Mouse (Mus musculus): Measurements from ENCODE around the gene Aipl1.

Gene Aipl1

DNA sequence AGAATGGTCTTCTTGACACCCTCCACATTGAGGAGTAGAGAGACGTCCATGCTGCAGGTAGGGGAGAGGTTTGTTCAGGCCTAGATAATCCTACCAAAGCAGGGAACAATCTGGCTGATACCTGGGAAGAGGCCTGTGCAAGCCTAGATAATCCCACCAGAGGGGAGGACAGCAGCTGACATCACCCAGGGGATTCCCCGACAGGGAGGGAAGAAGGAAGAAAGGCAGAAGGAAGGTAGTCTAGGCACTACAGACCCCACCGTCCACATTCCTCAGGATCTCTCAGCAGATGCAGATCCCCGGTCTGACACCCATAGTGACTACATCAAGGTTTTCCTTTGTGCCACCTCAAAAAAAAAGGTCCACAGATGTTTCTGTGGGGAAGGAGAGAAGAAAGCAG is at the start of gene Aipl1:
Gene Aipl1 (minus strand): TSS at position 101 of the 400 bp plus-strand sequence.
- no peak for DNase-seq

DNA sequence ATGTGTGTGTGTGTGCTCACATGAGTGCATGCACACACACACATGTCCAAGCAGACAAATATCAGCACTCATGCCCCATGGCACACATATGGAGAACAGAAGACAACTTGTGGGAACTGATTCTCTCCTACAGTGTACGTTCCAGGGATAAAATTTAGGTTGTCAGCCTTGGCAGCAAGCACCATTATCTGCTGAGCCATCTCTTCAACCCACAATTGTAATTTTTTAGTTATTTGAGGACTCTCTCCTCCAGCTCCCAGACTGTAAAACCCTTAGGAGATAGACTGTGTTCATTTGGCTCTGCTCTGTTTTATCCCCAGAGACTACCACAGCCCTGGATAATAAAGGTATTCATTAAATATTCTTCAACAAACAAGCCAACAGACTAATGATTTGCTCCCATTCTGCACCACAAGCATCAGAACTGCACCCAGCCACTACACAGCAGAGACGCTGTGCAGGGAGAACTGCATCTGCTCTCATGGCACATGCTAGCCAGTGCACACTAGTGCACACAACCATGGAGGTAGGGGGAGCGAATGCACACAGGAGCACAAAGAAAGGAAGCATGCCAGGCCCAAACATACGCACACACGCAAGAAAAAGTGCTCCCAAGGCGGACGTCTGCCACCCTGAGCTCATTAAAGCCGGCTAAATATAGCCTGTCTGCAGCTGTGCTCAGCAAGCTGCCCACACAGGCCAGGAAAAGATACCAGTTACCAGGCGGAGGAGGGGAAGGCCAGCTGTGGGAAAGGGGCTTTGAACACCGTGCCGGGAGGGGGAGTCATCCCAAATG is 49.1 kb upstream of the Aipl1 start:
- peak; percentile 83 for DNase-seq

DNA sequence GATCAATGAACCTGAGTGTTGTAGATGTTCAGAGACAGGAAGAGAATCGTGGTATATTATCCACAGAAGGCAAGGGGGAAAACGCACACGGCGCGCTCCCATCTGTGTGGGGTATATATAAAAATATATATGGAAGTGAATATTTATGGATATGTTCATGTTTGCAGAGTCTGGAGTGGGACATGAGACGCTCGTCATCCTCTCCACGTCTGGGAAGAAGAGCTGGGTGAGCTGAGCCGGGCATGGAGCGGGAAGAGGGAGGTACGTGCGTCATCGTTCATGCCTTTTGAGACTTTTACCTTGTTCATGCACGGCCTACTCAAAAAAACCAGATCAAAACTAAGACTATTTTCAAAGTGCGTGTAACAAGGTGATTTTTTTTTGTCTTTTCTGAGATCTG is 47.0 kb upstream of the Aipl1 start:
- DNase-seq: peak; percentile 71

DNA sequence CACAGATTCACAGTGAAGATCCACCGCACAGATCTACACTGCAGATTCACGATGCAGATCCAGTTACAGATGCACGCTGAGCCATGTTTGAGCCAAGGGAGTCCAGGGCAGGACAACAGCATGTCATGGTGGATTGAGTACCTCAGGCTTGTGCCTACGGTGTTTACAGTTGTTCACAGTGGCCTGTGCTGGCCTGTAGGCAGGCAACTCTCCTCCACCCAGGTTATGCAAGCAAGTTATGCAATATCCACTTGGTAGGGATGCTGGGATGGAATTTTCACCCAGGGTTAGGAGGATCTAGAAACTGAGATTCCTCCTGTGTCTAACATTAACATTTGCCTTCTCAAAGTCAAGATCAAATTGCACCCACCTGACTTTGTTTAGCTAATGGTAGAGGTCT is 45.3 kb upstream of the Aipl1 start:
- DNase-seq: no peak

DNA sequence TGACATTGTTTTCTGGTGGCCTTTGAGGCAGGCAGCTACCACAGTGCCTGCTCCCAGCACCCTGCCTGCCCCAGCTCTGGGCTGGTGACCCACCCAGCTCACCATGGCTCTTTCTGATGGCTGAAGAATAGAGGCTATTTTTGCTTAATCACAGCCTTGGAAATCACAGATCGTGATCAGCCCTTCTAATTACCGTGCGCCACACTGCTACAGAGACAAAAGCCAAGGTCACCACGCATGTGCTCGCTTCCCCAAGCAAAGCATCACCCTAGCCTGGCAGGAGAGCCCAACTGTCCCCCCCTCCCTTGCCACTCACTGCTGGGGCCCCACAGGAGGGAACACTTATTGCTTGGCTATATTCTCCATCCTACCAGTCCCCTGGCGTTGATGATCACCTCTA is 43.2 kb upstream of the Aipl1 start:
- DNase-seq: no peak

DNA sequence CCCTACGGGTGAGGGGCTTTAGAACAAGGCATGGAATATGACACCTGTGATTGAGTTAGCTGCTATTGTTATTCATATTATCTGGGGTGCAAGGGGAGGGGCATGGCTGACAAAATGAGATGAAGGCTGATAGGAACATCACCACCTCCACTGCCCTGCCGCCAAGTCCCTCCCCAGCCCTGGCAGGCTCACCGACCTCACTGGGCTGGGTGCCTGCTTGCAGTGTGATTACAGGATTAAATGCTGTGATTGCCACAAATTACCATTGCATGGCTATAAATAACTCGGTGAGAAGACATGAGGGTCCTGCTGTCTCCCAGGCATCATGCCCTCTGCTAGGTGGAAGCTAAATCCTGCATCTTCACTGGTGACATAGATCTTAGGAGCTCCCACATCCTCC is 41.3 kb upstream of the Aipl1 start:
- DNase-seq: no peak

DNA sequence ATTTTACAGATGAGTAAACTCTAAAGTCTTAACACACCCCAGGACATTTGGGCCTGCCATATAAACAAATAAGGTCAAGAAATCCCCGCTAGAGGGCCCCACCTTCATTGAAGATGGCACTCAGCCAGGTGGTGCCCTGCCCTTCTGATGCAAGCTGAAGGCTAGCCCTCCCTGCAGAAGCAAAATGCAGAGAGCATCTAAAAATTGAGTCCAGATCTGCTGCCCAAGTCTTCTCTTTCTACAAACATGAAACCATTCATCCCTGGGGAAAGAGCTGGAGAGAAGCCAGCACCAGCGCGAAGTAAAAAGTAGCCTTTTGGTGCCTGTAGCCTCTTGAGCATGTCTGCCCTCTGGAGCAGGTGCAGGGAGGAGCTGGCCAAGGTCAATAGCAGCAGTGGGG is 40.7 kb upstream of the Aipl1 start:
- no peak for DNase-seq

DNA sequence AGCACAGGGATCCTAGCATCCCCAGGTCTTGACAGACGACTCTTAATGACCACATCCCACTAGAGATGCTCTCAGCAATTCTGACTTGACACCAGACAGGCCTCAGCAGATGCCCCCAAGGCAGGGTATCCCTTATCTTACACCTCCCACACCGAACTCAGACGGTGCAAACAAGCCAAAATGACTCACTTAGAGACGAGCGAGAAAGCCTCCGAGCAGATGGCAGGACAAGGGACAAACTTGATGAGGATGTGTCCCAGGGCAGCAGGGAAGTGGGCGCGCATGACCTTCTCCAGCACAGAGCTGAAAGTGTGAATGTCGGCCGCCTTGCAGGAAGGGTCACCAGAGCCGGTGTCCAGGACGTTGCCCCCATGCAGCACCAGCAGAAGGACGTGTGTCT is 36.9 kb upstream of the Aipl1 start:
- peak; percentile 53 for DNase-seq

DNA sequence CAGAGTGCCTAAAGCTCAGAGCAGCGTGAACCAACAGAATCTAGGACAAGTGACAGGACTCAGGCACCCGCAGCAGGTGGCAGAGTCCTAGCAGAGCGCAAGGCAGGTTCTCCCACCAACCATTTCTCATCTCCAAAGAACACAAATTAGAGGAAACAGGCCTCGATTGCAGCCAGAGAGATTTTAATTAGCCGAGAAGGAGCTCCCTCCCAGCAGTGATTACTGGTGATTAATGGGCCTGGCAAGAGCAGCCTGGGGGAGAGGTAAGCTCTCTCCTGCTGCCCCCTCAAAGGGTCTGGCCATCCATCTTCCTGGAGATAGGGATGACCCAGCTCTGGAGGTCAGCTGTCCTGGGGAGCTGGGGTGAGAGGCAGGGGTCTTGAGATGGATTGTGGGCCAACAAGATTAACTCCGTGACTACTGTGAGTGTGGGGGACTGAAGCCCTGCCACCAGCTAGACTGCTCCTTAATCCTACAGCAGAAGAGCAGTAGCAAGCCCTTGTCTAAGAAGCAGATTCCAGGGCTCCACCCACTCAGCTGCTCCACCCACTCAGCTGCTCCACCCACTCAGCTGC is 35.1 kb upstream of the Aipl1 start:
- no peak for DNase-seq

DNA sequence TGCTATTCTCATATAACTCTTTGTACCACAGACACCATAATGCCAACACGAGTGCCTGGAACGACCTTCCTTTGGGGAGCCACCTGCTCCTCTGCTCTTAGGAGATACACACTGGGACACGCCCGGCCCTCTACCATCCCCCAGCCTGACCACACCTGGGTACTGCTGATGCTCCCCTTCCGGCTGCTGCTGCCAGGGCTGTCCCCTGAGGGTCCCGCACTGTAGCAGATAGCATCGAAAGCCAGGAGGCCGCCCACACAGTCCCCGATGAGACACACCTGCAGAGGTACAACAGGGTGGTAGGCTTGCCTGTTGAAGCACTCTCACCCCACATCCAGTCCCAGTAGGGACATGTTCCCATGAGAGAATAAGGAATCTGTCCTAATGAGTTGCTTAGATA is 33.4 kb upstream of the Aipl1 start:
- DNase-seq: no peak

DNA sequence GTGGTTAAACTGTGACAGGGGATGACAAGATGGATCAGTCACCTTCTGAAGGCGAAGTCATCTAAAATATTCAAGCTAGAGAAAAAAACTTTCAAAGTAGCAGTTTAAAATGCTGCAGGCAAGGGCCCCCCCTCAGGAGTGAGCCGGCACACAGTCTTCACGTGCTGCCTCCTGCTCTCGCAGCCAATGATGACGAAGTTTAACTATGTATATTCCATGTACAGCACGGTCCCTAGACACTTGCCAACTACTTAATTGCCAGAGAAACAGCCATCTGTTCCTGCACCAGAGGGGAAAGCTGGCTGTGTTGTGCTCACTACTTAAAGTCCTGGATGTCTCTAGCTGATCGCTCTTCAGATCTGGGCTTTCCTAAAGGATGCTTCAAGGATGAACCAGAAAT is 30.7 kb upstream of the Aipl1 start:
- no peak for DNase-seq

DNA sequence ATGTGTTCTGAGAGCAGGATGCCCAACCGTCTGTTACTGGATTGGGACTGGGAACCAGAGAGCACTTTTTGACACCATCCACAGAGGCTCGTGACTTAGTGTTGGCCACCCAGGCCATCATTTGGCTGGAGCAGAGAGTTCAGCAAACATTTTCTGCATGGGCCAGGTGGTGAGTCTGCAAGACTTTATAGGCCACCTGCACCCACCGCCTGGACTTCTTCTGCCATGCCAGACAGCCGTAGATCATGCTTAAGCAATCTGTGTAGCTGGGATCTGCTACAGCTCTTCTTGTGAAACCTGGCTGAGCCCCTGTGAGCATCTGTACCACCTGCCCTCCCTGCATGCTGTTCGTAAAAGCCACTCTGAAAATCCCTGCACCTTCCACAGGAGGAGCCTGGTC is 30.0 kb upstream of the Aipl1 start:
- no peak for DNase-seq

DNA sequence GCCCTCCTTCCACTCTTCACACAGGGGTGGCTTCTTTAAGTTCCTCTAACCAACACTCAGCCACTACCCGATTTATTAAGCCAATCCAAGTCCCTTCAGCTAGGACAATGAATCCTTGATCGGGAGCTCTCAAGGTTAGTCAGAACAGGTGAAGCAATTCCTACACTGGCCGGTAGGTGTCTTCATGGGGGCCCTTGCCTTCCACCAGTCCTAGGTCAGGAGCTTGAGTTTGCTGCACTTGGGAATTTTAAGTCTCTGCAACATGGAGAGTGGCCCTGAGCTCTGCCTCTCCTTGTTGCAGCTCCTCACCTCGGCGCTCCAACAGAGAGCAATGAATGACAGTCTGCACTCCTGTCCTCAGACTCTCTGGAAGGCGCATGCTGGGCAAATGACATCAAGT is 29.0 kb upstream of the Aipl1 start:
- no peak for DNase-seq

DNA sequence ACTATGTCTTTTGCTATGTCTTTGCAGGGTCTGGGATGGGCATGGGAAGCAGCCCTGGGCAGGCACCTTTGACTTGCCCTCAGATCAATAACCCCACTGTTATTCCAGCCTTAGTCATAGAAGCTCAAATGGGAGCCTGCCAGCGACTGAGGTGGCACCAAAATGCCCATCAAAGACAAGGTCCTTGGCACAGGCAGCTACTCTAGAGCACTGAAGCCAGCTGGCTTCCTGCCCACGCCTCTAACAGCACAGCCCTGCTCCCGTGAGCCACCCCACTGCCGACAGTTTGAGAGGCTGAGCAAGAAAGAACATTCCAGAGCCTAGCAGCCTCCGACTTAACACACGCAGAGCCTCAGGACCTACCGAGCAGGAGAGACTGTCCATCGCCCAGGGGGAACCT is 27.8 kb upstream of the Aipl1 start:
- DNase-seq: no peak

DNA sequence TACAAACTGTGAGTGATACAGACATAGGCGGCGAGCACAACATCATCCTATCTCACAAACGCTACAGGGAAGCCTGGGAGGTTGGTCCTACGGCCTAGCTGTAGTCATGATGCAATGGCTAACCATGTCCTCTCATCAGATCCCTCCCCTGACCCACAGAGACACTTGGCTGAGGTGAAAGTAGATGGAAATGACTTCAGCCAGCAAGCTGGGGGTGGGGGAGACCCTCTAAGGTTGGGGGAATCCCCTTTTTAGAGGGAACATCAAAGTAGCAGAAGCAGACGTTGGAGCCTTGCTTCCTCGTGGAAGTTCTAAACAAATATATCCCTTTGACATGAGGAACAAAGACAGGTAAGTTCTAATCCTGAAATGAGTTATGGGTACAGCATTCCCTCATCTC is 27.1 kb upstream of the Aipl1 start:
- DNase-seq: no peak

DNA sequence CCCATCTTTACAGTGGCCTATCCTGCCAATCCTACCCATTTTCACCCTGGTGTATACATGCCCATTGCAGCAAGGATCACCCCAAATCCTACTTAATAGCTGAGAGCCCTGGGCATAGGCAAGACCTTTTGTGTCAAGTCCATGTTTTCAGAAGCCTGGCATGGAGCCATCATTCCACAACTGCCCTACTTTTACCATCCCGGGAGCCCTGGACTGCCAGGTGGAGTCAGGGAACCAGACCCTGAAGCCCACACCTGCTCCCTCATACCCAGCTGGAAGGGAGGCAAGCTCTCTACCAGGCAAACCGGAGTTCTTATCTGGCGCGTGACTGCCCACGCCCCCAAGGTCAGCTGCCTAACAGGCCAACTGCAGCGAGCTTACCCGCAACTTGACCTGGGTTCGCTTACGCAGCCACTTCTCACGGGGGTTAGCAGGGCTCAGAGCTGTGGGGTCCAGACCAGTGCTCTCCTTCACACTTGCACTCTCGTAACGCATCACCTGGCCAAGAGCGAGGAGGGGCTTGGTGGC is 23.8 kb upstream of the Aipl1 start:
- DNase-seq: no peak

DNA sequence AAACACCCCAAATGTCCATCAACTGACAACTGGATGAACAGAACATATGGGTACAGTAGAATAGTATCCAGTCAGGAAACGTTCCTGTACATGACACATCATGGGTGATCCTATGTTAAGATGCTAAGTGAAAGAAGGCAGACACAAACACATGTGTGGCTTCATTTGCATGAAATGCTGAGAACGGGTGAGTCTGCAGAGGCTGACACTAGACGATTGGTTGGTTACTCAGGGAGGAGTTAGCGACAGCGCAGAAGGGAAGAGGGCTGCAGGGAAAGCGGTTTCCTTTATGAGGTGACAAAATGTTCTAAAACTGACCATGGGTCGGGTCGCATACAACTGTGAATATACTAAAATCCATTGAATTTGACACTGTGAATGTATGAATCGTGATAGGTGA is 23.1 kb upstream of the Aipl1 start:
- DNase-seq: no peak

DNA sequence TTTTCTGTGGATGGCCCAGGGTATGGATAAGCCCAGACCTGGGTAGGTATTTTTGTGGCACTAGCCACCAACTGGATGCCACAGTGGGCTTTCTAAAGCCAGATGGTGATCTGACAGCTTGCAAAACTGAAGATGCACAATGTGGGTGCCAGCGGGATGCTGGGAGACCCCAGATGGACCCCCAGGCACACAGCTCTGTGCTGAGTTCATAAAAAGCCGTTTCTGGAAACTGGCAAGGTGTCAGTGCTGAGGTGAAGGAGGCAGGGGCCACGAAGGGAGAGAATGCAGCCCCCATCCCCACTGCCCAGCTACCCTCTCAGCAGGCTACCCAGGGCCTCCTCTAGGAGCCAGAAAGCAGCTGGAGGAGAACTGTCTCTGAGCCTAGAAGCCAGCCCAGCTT is 19.9 kb upstream of the Aipl1 start:
- DNase-seq: no peak

DNA sequence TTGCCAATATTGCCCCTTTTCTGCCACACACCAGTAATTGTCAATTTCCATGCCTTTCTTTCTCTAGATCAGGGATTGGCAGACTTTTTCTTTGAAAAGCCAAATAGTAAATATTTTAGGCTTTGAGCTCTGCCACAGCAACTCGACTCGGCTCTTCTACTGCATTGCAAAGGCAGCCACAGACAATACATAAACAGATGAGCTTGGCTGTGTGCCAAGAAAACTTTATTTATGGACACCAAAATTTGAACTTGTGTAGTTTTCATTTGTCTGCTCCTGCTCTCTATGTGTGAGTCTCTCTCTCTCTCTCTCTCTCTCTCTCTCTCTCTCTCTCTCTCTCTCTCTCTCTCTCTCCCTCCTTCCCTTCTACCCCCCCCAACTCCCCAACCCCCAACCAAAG is 17.9 kb upstream of the Aipl1 start:
- no peak for DNase-seq

DNA sequence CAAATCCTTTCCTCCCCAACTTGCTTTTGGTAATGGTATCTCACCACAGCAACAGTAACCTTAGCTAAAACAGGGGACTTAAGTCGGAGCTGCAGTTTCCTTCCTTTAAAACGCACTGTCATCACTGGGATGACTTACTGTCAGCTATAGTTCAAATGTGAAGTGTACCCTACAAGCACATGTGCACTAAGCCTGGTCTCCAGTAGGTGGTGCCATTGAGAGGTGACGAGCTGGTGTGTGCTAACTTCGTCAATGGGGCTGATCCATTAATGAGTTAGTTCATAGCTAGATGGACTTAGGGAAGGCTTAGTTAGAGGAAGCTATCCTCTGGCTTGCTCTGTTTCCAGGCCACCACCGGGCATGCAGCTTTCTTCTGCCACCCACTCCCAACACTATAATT is 15.3 kb upstream of the Aipl1 start:
- peak; percentile 76 for DNase-seq

DNA sequence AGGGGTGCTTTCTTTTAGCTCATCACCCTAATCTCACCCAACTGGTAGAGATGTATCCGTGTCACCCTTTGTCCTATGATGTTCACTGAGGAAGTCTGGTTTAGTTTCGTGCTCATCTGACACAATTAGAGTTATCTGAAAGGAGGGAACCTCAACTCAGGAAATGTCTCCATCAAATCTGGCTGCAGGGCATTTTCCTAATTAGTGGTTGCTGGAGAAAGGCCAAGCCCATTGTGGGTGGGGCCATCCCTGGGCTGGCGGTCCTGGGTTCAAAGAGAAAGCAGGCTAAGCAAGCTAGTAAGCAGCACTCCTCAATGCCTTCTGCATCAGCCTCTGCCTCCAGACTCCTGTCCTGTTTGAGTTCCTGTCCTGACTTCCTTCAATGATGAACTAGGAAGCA is 14.9 kb upstream of the Aipl1 start:
- no peak for DNase-seq

DNA sequence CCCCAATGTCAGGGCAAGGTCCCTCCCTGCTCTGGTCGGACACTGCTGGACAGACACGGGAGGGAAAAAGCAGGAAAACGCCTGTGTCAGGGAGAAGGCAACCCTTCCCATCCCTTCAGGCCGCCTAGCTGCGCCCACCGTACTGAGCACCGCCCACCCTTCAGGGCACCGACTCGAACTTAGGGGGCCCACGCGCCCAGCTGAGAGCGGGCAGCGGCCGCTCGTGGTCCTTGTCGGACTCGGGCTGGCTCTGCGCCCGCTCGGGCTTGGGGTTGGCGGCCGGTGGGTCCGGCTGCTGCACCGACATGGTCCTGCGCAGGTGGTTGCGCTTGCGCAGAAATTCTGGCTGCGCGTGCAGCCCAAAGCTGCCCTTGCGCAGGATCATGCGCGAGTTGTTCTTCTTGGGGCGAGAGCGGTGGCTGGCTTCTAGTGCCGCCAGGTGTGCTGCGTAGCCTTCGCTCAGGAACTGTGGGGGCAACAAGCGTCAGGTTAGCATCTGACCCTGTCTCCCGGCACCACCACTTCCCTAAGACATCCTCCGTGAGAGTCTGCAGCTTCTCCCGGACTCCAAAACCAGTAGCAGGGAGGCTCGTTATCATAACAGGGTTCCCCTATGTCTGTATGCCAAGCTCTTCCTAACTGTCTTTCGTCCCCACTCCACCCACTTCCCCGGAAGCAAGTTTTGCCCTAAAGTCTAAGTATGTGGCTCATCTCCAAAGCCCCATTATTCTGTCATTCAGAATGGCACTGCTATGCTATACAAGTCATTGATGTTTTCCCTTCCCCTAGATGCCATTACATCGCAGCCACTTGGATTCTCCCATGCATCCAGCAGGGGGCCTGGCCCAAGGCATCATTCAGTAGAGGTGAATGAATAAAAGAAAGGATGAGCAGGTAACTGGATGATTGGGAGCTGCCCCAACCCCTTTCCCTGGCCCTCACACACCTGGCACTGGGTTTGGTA is 13.9 kb upstream of the Aipl1 start:
- DNase-seq: peak; percentile 71

DNA sequence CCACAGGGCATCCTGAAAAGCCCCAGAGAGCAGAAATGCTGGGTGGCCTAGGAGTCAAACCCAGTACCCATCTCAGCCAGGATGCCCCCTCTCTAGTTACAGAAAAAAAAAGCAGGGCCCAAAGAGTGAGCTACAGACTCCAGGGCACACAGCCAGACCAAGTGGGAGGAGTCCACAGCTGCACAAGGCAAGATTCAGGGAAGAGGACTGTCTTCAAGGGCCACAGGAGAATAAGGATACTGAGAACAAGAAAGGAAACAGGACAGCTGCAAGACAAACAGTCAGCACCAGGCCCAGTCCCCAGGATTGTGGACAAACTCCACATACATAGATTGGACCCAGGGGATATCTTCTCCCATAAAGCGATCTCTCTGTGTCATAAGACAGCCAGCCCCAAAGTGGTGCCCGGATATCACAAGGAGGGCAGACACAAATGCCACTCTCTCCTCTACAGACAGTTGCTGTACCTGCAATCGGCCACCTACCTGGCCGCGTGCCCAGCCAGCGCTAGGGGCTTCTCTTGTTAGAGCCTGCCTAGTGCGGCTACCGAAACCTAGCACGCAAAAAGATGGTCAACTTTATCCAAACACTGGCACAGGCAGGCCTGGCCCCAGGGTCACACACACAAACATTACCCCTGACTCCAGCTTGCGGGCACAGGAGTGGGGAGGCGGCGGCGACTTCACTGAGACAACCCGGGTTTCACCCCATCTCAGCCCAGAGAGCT is 13.0 kb upstream of the Aipl1 start:
- no peak for DNase-seq
